Mouse (Mus musculus) kidney, adult 2 months (tissue): ENCODE results near the gene Mocs2.

Experiments used
- CTCF ChIP-seq: fragments of 200-500 bp; conservative IDR thresholded peaks from 2 replicates; pipeline ENCODE4 v1.5.1; 2011; ENCODE audit warnings: low read depth, mild to moderate bottlenecking, control low read depth, low read length, moderate library complexity, mixed read lengths; ENCODE audit not compliant: insufficient read depth, insufficient read length
- POLR2A ChIP-seq: fragments of 200-500 bp; IDR thresholded peaks from one replicate; pipeline ENCODE4 v1.6.1; 2011; ENCODE audit warnings: low read depth, low read length, control low read depth

- TF ChIP-seq POLR2A (no peak), CTCF (no peak)
Observed at GRCm38 (mm10) chr13:114848945-114849344, 30.9 kb downstream of the Mocs2 start.
